Mouse (Mus musculus) C2C12 (cell line): ENCODE measurements at regions not wholly inside any gene's neighbourhood (a gene's known extent, or its start where the extent isn't known, plus 50 kb on each side); places are given as distances from the start of the nearest gene placed in this dataset.

Experiments used
- CTCF ChIP-seq: IDR thresholded peaks from one replicate; pipeline ENCODE4 v1.5.1; 2011; ENCODE audit not compliant: control insufficient read depth, insufficient read depth, insufficient read length
- FOSL1 ChIP-seq: IDR thresholded peaks from one replicate; pipeline ENCODE4 v1.8.0; 2011; ENCODE audit warnings: mild to moderate bottlenecking, low read length; ENCODE audit not compliant: poor library complexity, insufficient read depth, severe bottlenecking
- MAX ChIP-seq: IDR thresholded peaks from one replicate; pipeline ENCODE4 v1.6.1; 2011; ENCODE audit warnings: mild to moderate bottlenecking, control low read depth

GRCm38 (mm10) chr13:84021771-84022170, 200.3 kb upstream of the Tmem161b start:
- TF ChIP-seq CTCF (no peak), FOSL1 (no peak), MAX (no peak)
